In the genomic region with DNA sequence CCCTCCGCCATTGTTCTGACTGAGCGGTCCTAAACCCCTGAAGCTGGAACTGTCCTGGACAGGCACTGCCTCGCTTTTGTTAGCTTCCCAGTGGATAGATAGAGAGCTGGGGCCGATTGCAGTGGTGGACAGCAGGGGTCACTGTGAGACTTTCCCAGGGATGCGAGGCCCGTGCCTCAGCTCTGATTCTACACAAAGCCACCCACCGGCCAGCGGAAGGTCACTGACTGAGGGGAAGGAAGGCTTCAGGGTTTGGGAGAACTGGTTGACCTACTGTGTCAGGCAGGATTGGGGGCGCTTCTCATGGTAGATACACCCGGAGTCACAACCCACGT, we compare ENCODE assay signal across 8 mouse cellular contexts. TPM values are rescaled to one million over a fixed set of nuclear protein-coding genes. Genes with fewer than 3 reads are reported as not detected.
A peak's percentile ranks its signal among the peaks of the same experiment; 100 is the strongest.
DNase-seq lines count a peak whose midpoint lies in the region; ATAC-seq and TF ChIP-seq lines count a peak whose summit lies in the region.

No protein-coding gene starts in this region.

- ATAC-seq in cerebellum, adult (ENCODE audit: insufficient number of reproducible peaks, low FRiP score, low TSS enrichment), result 0 out of 2 replicates have a peak, but pooled peaks have one; percentile 57
- ATAC-seq in forebrain, embryonic 12.5 days (ENCODE audit: low FRiP score), result peak; percentile 90
- ATAC-seq in hindbrain, embryonic 13.5 days (ENCODE audit: low FRiP score), result peak; percentile 80
- ATAC-seq in midbrain, postnatal 0 days (ENCODE audit: low FRiP score), result peak; percentile 64
- ATAC-seq in monocyte, adult 5-6 weeks (replicated peaks; ENCODE audit: insufficient number of reproducible peaks, low FRiP score, low TSS enrichment, poor library complexity, severe bottlenecking), result no peak

- H3K4me2 ChIP-seq in forebrain, embryonic 12.5 days, result no peak overlapping the region
- peak overlapping the region; percentile 40 for H3K4me2 ChIP-seq in hindbrain, embryonic 13.5 days
- peak overlapping the region; percentile 22; the same call in 1 of the 2 replicates for H3K4me2 ChIP-seq in midbrain, postnatal 0 days (ENCODE audit: low read depth, low read length, poor library complexity, severe bottlenecking)

- no peak for TF ChIP-seq EP300 in ES-Bruce4 (IDR thresholded peaks at IDR 0.05; ENCODE audit: insufficient read depth, low read depth, low read length)

- TF ChIP-seq POLR2A in ES-Bruce4 (IDR thresholded peaks at IDR 0.05; ENCODE audit: insufficient read depth, low read length), result no peak

- WGBS in forebrain, embryonic 12.5 days, result 24% methylated on average over 11 of the region's 11 CpGs
- 26% methylated on average over 11 of the region's 11 CpGs for WGBS in hindbrain, embryonic 13.5 days
- 20% methylated on average over 11 of the region's 11 CpGs for WGBS in midbrain, postnatal 0 days

- intact Hi-C loops in left cerebral cortex, adult 2 months (cut with DNase I), result loop anchor here (1.0 to 2.0 kb wide), 3 partner anchors 65 to 311 kb away; no protein-coding TSS in a partner anchor

- H3K9me3 ChIP-seq in ES-Bruce4 (replicated peaks; ENCODE audit: control insufficient read depth, insufficient read depth, low read length, poor library complexity, severe bottlenecking), result no peaks in the 10 kb centered on the region
- H3K9me3 ChIP-seq in forebrain, embryonic 12.5 days, result no peaks in the 10 kb centered on the region
- H3K9me3 ChIP-seq in hindbrain, embryonic 13.5 days, result no peaks in the 10 kb centered on the region
- no peaks in the 10 kb centered on the region for H3K9me3 ChIP-seq in midbrain, postnatal 0 days (ENCODE audit: low read length)

- no peaks in the 10 kb centered on the region for H3K27me3 ChIP-seq in ES-Bruce4 (ENCODE audit: control insufficient read depth, insufficient read depth, low read length, poor library complexity, severe bottlenecking)
- no peaks in the 10 kb centered on the region for H3K27me3 ChIP-seq in forebrain, embryonic 12.5 days
- no peaks in the 10 kb centered on the region for H3K27me3 ChIP-seq in hindbrain, embryonic 13.5 days
- H3K27me3 ChIP-seq in midbrain, postnatal 0 days (ENCODE audit: insufficient read depth, low read length), result no peaks in the 10 kb centered on the region

- H3K4me3 ChIP-seq in ES-Bruce4 (ENCODE audit: low read depth, low read length), result no peak overlapping the region
- no peak overlapping the region for H3K4me3 ChIP-seq in forebrain, embryonic 12.5 days (replicated peaks)
- H3K4me3 ChIP-seq in hindbrain, embryonic 13.5 days, result peak overlapping the region; percentile 12; the same call in 1 of the 2 replicates
- H3K4me3 ChIP-seq in left cerebral cortex, adult 2 months, result no peak overlapping the region
- no peak overlapping the region for H3K4me3 ChIP-seq in midbrain, postnatal 0 days (ENCODE audit: low read depth, low read length)

- peak; percentile 25 for TF ChIP-seq CTCF in ES-Bruce4 (IDR thresholded peaks at IDR 0.05; ENCODE audit: low read depth, low read length)
- TF ChIP-seq CTCF in left cerebral cortex, adult 2 months (IDR thresholded peaks at IDR 0.05), result peak; percentile 80
- TF ChIP-seq CTCF in midbrain, postnatal 0 days (IDR thresholded peaks at IDR 0.05), result peak; percentile 93

- peak; percentile 59 to 63 for DNase-seq in left cerebral cortex, adult 2 months (ENCODE audit: extremely low spot score in 1 of 2, low spot score in 2 of 2)
- DNase-seq in midbrain, postnatal 0 days (ENCODE audit: low spot score), result peak; percentile 81
- no peak for DNase-seq in thymus, postnatal 25 days

- no peaks in the 10 kb centered on the region for H3K4me1 ChIP-seq in ES-Bruce4 (ENCODE audit: control insufficient read depth, insufficient read depth, low read length)
- H3K4me1 ChIP-seq in forebrain, embryonic 12.5 days, result peaks cover 18% of the 10 kb centered on the region
- H3K4me1 ChIP-seq in hindbrain, embryonic 13.5 days (replicated peaks), result peaks cover 25% of the 10 kb centered on the region
- H3K4me1 ChIP-seq in midbrain, postnatal 0 days (ENCODE audit: insufficient read depth, low read length), result 0 out of 2 replicates have a peak, but pooled peaks cover 3% of the 10 kb centered on the region

- peaks cover 3% of the 10 kb centered on the region; the same call in 1 of the 2 replicates for H3K36me3 ChIP-seq in ES-Bruce4 (ENCODE audit: control insufficient read depth, insufficient read depth, low read length, poor library complexity, severe bottlenecking)
- peaks cover 33% of the 10 kb centered on the region for H3K36me3 ChIP-seq in forebrain, embryonic 12.5 days (replicated peaks)
- H3K36me3 ChIP-seq in hindbrain, embryonic 13.5 days, result peaks cover 23% of the 10 kb centered on the region
- H3K36me3 ChIP-seq in midbrain, postnatal 0 days (ENCODE audit: insufficient read depth, low read length), result peaks cover 16% of the 10 kb centered on the region

- H3K9ac ChIP-seq in ES-Bruce4 (ENCODE audit: low read depth, poor library complexity, severe bottlenecking), result no peak overlapping the region
- H3K9ac ChIP-seq in forebrain, embryonic 12.5 days, result no peak overlapping the region
- peak overlapping the region; percentile 58 for H3K9ac ChIP-seq in hindbrain, embryonic 13.5 days
- H3K9ac ChIP-seq in midbrain, postnatal 0 days (replicated peaks; ENCODE audit: low read length, poor library complexity, severe bottlenecking), result peak overlapping the region; percentile 24; the same call in 1 of the 2 replicates

- no peak overlapping the region for H3K27ac ChIP-seq in ES-Bruce4 (ENCODE audit: insufficient read depth, low read length)
- peak overlapping the region; percentile 61 for H3K27ac ChIP-seq in forebrain, embryonic 12.5 days
- H3K27ac ChIP-seq in hindbrain, embryonic 13.5 days, result peak overlapping the region; percentile 90
- H3K27ac ChIP-seq in left cerebral cortex, adult 2 months, result no peak overlapping the region
- peak overlapping the region; percentile 62 for H3K27ac ChIP-seq in midbrain, postnatal 0 days (ENCODE audit: low read depth, low read length)

RNA-seq across cellular contexts. Expression of gene Rbm19, which starts 29.8 kb away (rescaled TPM):
- polyA plus RNA-seq in ES-Bruce4 (2011; ENCODE audit: insufficient read depth, insufficient read length, low read depth, missing spikeins), result 30.0 and 32.6 TPM in 2 replicates
- 27.5 and 32.9 TPM in 2 replicates for polyA plus RNA-seq in forebrain, embryonic 12.5 days (2016; fragmentation: Nextera tagmentation; extraction: Ambion mirVana)
- polyA plus RNA-seq in hindbrain, embryonic 13.5 days (2015; fragmentation: Nextera tagmentation; extraction: Ambion mirVana), result 16.2 and 18.1 TPM in 2 replicates
- total RNA-seq in left cerebral cortex, adult 2 months (2021), result 10 to 100 TPM; 19.7 to 21.9 TPM
- total RNA-seq in midbrain, postnatal 0 days (2014; rRNA removed), result 34.5 and 34.7 TPM in 2 replicates
- 17.5 and 17.9 TPM in 2 replicates for polyA plus RNA-seq in midbrain, postnatal 0 days (2015; fragmentation: Nextera tagmentation; extraction: Ambion mirVana)
- 15.9 to 22.4 TPM (median 22.2 TPM) in 3 replicates for total RNA-seq in monocyte, adult 5-6 weeks (2017)

Comparison
In these comparisons a context has a peak if more than half of its experiments do, and no peak if none do; other contexts are left out.
1. H3K27ac ChIP-seq: peak in forebrain, embryonic 12.5 days (single experiment), hindbrain, embryonic 13.5 days (single experiment) and midbrain, postnatal 0 days (single experiment); none in ES-Bruce4 (single experiment) and left cerebral cortex, adult 2 months (single experiment).
2. H3K9ac ChIP-seq: peak in hindbrain, embryonic 13.5 days (single experiment) and midbrain, postnatal 0 days (single experiment); none in ES-Bruce4 (single experiment) and forebrain, embryonic 12.5 days (single experiment).
3. CTCF ChIP-seq: peak in every context shown above with its lines; median percentile 93 in midbrain, postnatal 0 days; 80 in left cerebral cortex, adult 2 months; 25 in ES-Bruce4.